Mouse (Mus musculus): ENCODE data around the gene Cryzl2.

DNA sequence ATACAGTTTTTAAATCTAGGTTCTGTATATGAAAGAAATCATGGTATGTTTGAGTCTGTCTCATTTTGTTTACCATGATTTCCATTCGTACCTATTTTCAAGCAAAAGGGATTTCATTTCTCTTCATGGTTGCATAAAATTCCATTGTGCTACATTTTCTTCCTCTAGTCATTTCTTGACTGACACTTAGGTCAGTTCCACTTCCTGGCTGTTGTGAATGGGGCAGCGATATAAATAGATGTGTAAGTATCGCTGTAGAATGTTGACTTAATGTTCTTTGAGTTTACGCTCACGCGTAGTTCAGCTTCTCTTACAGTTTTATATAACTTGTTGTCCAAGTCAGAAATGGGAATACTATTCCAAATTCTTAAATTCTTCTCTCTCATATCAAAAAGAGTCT lies 22.5 kb upstream of the Cryzl2 start:
- TF ChIP-seq POLR2A (IDR thresholded peaks at IDR 0.05; ENCODE audit: borderline replicate concordance, extremely low read depth, insufficient read depth, insufficient read length, poor library complexity, severe bottlenecking), result no peak
- TF ChIP-seq CTCF (IDR thresholded peaks at IDR 0.05; ENCODE audit: borderline replicate concordance, extremely low read depth, insufficient read depth, insufficient read length), result no peak
